Mouse (Mus musculus) erythroblast, embryonic 14.5 days (primary cell): ENCODE results near the gene Csrnp3.

Source experiments
- GATA1 ChIP-seq: IDR thresholded peaks from 2 replicates; pipeline ENCODE4 v1.6.1; 2012; ENCODE audit warnings: low read length, inconsistent platforms, mixed read lengths
- TAL1 ChIP-seq: IDR thresholded peaks from 3 replicates; pipeline ENCODE4 v1.6.1; 2012; ENCODE audit warnings: low read length, inconsistent platforms, mixed read lengths

DNA sequence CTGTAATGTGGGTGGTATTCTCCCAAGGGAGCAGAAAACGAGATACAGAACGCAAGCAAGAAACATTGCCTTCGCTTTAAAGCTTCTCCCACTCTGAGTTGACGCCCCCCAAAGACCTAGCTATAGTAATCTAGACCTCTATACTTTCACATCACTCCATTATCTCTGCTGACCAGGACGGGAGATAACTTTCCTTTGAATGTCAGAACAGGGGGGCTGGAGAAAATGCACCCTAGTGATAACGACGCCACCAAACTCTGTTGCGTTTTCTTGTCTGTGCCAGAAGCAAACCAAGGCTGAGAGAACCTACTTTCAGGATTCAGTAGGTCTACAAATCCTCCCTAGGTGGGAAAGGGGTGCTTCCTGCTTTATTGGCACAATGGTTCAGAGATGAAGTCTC lies 47.7 kb downstream of the Csrnp3 start:
- TF ChIP-seq GATA1 (peak; percentile 32; the same call in 1 of the 2 replicates), TAL1 (no peak)
